ENCODE assay signal across 8 mouse cellular contexts in the genomic region with DNA sequence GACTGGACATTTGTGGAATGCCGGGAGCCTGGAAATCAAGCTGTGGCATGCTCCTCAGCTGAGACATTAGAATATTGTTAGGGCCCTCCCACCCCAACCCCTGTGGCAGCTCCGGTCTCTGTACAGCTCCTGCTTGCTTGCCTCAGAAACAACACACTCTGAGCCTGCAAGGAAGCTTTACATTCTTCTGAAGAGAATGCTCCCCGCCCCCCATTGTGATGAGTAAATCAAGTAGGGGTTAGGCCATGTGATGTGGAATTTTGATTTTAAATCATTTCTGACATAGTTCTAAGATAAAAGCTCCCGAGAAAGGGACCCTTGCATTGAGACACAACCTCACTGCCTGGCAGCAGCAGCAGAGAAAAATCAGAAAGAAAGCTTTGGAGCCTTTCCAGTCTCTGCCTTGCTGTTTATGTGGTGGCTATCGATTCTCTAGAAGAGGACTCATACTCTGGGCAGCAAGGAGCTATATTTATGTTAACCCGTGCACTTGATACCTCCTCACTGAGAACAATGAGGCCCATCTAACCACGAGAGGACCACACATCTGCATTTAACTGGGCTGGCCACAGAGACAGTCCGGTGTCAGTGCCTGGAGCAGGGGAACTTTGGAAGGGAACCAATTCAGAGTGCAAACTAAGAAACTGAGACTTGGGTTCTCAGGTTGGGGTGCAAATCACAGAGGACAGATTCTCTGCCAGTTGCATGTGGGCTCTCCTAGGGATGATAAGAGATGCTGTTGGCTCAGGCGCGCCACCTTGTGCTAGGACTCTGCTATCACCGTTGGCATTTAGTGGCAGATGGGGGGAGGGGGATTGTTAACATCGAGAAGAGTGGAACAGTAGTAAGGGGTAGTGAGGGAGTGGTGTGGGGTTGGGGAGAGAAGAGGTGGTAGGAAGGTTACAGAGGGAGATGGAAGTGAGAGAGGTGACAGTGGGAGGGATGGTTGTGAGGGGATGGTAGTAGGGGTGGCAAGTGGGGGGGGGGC.
DNase-seq lines count a peak whose midpoint lies in the region; ATAC-seq and TF ChIP-seq lines count a peak whose summit lies in the region.

No protein-coding gene starts in this region.

- no peak overlapping the region for H3K4me2 ChIP-seq in embryonic facial prominence, embryonic 15.5 days (replicated peaks)
- no peak overlapping the region for H3K4me2 ChIP-seq in heart, embryonic 15.5 days
- no peak overlapping the region for H3K4me2 ChIP-seq in liver, embryonic 13.5 days
- no peak overlapping the region for H3K4me2 ChIP-seq in neural tube, embryonic 13.5 days

- no peaks in the 10 kb centered on the region for H3K9me3 ChIP-seq in ES-Bruce4 (replicated peaks; ENCODE audit: control insufficient read depth, insufficient read depth, low read length, poor library complexity, severe bottlenecking)
- no peaks in the 10 kb centered on the region for H3K9me3 ChIP-seq in embryonic facial prominence, embryonic 15.5 days (replicated peaks)
- H3K9me3 ChIP-seq in heart, embryonic 15.5 days (replicated peaks) = no peaks in the 10 kb centered on the region
- no peaks in the 10 kb centered on the region for H3K9me3 ChIP-seq in liver, embryonic 13.5 days (replicated peaks)
- no peaks in the 10 kb centered on the region for H3K9me3 ChIP-seq in neural tube, embryonic 13.5 days

- peak overlapping the region; percentile 61 for H3K27ac ChIP-seq in ES-Bruce4 (ENCODE audit: insufficient read depth, low read length)
- H3K27ac ChIP-seq in bone marrow macrophage, adult 2 months (ENCODE audit: insufficient read depth, low read depth, low read length) = no peak overlapping the region
- H3K27ac ChIP-seq in embryonic facial prominence, embryonic 15.5 days (replicated peaks) = peak overlapping the region; percentile 31; the same call in 1 of the 2 replicates
- H3K27ac ChIP-seq in heart, embryonic 15.5 days = peak overlapping the region; percentile 28; the same call in 1 of the 2 replicates
- H3K27ac ChIP-seq in liver, embryonic 13.5 days = no peak overlapping the region
- H3K27ac ChIP-seq in neural tube, embryonic 13.5 days (replicated peaks) = peak overlapping the region; percentile 74

- H3K4me1 ChIP-seq in ES-Bruce4 (ENCODE audit: control insufficient read depth, insufficient read depth, low read length) = peaks cover 4% of the 10 kb centered on the region
- H3K4me1 ChIP-seq in bone marrow macrophage, adult 2 months (ENCODE audit: control insufficient read depth, insufficient read depth, low read length) = no peaks in the 10 kb centered on the region
- H3K4me1 ChIP-seq in embryonic facial prominence, embryonic 15.5 days = peaks cover 38% of the 10 kb centered on the region
- peaks cover 27% of the 10 kb centered on the region for H3K4me1 ChIP-seq in heart, embryonic 15.5 days (replicated peaks)
- no peaks in the 10 kb centered on the region for H3K4me1 ChIP-seq in liver, embryonic 13.5 days (replicated peaks)
- H3K4me1 ChIP-seq in neural tube, embryonic 13.5 days (replicated peaks) = peaks cover 44% of the 10 kb centered on the region

- WGBS in embryonic facial prominence, embryonic 15.5 days = 12% methylated on average over 12 of the region's 12 CpGs
- WGBS in heart, embryonic 15.5 days = 19% methylated on average over 12 of the region's 12 CpGs
- 23% methylated on average over 12 of the region's 12 CpGs for whole genome bisulfite sequencing in liver, embryonic 13.5 days (ENCODE audit: insufficient replicate concordance)
- 19% methylated on average over 12 of the region's 12 CpGs for WGBS in neural tube, embryonic 13.5 days

- H3K9ac ChIP-seq in ES-Bruce4 (ENCODE audit: low read depth, poor library complexity, severe bottlenecking) = peak overlapping the region; percentile 39; the same call in 1 of the 2 replicates
- no peak overlapping the region for H3K9ac ChIP-seq in embryonic facial prominence, embryonic 15.5 days
- no peak overlapping the region for H3K9ac ChIP-seq in heart, embryonic 15.5 days
- no peak overlapping the region for H3K9ac ChIP-seq in liver, embryonic 13.5 days
- 0 out of 2 replicates have a peak overlapping the region, but pooled peaks have one; percentile 36 for H3K9ac ChIP-seq in neural tube, embryonic 13.5 days

- no peak for TF ChIP-seq POLR2A in ES-Bruce4 (IDR thresholded peaks at IDR 0.05; ENCODE audit: insufficient read depth, low read length)
- no peak for TF ChIP-seq POLR2A in bone marrow macrophage, adult 2 months (IDR thresholded peaks at IDR 0.05; ENCODE audit: borderline replicate concordance, low read depth, low read length)

- peak; percentile 60; the same call in 1 of the 2 replicates for TF ChIP-seq EP300 in ES-Bruce4 (IDR thresholded peaks at IDR 0.05; ENCODE audit: insufficient read depth, low read depth, low read length)

- TF ChIP-seq CTCF in ES-Bruce4 (IDR thresholded peaks at IDR 0.05; ENCODE audit: low read depth, low read length) = peak; percentile 87
- peak; percentile 77 for TF ChIP-seq CTCF in bone marrow macrophage, adult 2 months (IDR thresholded peaks at IDR 0.05; ENCODE audit: low read depth, low read length)

- H3K36me3 ChIP-seq in ES-Bruce4 (ENCODE audit: control insufficient read depth, insufficient read depth, low read length, poor library complexity, severe bottlenecking) = no peaks in the 10 kb centered on the region
- H3K36me3 ChIP-seq in embryonic facial prominence, embryonic 15.5 days = no peaks in the 10 kb centered on the region
- no peaks in the 10 kb centered on the region for H3K36me3 ChIP-seq in heart, embryonic 15.5 days
- no peaks in the 10 kb centered on the region for H3K36me3 ChIP-seq in liver, embryonic 13.5 days
- H3K36me3 ChIP-seq in neural tube, embryonic 13.5 days = no peaks in the 10 kb centered on the region

- ATAC-seq in embryonic facial prominence, embryonic 15.5 days (ENCODE audit: insufficient number of reproducible peaks, low FRiP score, low TSS enrichment, low read depth) = no peak
- peak; percentile 62; the same call in 1 of the 2 replicates for ATAC-seq in heart, embryonic 15.5 days (replicated peaks; ENCODE audit: insufficient number of reproducible peaks, insufficient read depth, low FRiP score, low read depth)
- peak; percentile 39; the same call in 1 of the 2 replicates for ATAC-seq in liver, embryonic 13.5 days (ENCODE audit: low read depth)
- peak; percentile 85 for ATAC-seq in neural tube, embryonic 13.5 days (ENCODE audit: low read depth)

- peak; percentile 83 for DNase-seq in kidney, postnatal 10 days
- no peak for DNase-seq in liver, embryonic 13.5 days
- peak; percentile 89 for DNase-seq in thymus, postnatal 4 days

- no peak overlapping the region for H3K4me3 ChIP-seq in ES-Bruce4 (ENCODE audit: low read depth, low read length)
- H3K4me3 ChIP-seq in bone marrow macrophage, adult 2 months (ENCODE audit: insufficient read depth, low read length) = no peak overlapping the region
- H3K4me3 ChIP-seq in embryonic facial prominence, embryonic 15.5 days (replicated peaks) = no peak overlapping the region
- H3K4me3 ChIP-seq in heart, embryonic 15.5 days = no peak overlapping the region
- no peak overlapping the region for H3K4me3 ChIP-seq in liver, embryonic 13.5 days (replicated peaks)
- H3K4me3 ChIP-seq in neural tube, embryonic 13.5 days = no peak overlapping the region

- no peaks in the 10 kb centered on the region for H3K27me3 ChIP-seq in ES-Bruce4 (ENCODE audit: control insufficient read depth, insufficient read depth, low read length, poor library complexity, severe bottlenecking)
- no peaks in the 10 kb centered on the region for H3K27me3 ChIP-seq in embryonic facial prominence, embryonic 15.5 days
- no peaks in the 10 kb centered on the region for H3K27me3 ChIP-seq in heart, embryonic 15.5 days
- H3K27me3 ChIP-seq in liver, embryonic 13.5 days = no peaks in the 10 kb centered on the region
- H3K27me3 ChIP-seq in neural tube, embryonic 13.5 days = no peaks in the 10 kb centered on the region

Comparison
In these comparisons a context has a peak if more than half of its experiments do, and no peak if none do; other contexts are left out.
1. H3K27ac ChIP-seq: peak in ES-Bruce4 (single experiment), embryonic facial prominence, embryonic 15.5 days (single experiment), heart, embryonic 15.5 days (single experiment) and neural tube, embryonic 13.5 days (single experiment); none in bone marrow macrophage, adult 2 months (single experiment) and liver, embryonic 13.5 days (single experiment).
2. H3K9ac ChIP-seq: peak in ES-Bruce4 (single experiment) and neural tube, embryonic 13.5 days (single experiment); none in embryonic facial prominence, embryonic 15.5 days (single experiment), heart, embryonic 15.5 days (single experiment) and liver, embryonic 13.5 days (single experiment).